Mouse (Mus musculus): Measurements from ENCODE around the gene Alox5ap.

The Alox5ap gene

GRCm38 (mm10) chr5:149259093-149259492 is 5.5 kb upstream of the Alox5ap start:
- no peak for DNase-seq (ENCODE audit: low spot score in 2 of 2)

DNA sequence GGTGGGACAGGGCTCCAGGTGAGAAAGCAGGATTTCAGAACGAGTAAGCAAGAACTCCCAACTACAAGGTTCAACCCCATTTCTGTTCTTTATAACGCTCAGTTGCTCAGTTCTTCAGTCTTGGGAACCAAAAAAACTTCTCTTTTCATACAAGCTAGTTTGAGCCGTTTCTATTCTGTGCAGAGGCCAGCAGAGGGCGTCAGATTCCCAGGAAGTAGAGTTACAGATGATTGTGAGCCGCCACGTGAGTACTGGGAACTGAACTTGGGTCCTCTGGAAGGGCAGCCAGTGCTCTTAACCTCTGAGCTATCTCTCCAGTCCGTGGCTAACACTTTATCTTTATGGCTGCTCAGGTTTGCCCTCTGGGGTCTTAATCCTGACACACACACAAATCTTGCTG is 3.1 kb upstream of the Alox5ap start:
- no peak for DNase-seq (ENCODE audit: low spot score in 2 of 2)

GRCm38 (mm10) chr5:149261866-149262265 is 2.7 kb upstream of the Alox5ap start:
- DNase-seq (ENCODE audit: low spot score in 2 of 2), result no peak

- no peak for DNase-seq (ENCODE audit: low spot score in 2 of 2)
Observed at GRCm38 (mm10) chr5:149264878-149265279, 312 bp downstream of the Alox5ap start.

- no peak for DNase-seq (ENCODE audit: low spot score in 2 of 2)
Observed at GRCm38 (mm10) chr5:149266761-149267221, 2.2 kb downstream of the Alox5ap start.

GRCm38 (mm10) chr5:149267493-149267892 is 2.9 kb downstream of the Alox5ap start:
- no peak for DNase-seq (ENCODE audit: low spot score in 2 of 2)

DNA sequence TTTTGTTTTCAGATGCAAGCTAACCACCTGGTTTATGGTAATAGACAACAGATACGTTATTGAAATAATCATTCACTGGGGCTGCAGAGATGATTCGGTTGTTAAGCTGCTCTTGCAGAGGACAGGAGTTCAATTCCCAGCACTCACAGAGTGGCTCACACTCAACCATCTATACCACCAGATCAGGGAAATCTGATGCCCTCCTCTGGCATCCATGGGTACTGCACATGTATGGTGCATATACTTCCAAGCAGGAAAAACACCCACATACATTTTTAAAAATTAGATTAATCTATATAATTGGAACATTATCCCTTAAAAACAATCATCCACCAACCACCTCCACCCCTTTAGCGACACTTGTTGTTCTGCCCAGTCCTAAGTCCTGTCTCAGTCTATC is 6.7 kb downstream of the Alox5ap start:
- DNase-seq (ENCODE audit: low spot score in 2 of 2), result no peak

DNA sequence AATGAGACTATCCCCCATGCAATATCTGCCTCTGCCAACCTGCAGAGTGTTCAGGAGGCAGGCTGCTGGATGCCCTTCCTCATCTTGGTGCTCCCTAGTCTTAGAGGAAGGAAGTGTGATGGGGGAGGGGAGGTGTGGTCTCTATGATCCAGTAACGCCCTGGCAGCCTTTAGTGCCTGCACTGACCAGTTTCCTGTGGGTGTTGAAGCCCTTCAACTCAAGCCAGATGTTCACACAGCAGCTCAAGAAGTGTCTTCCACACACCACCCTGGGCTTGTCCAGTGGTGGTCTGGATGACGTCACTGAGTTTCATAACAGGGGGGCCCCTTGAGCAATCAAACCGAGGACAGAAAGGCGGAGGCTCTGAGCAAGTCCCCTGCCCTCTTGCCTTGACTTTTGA is 8.0 kb downstream of the Alox5ap start:
- DNase-seq (ENCODE audit: low spot score in 2 of 2), result no peak

DNA sequence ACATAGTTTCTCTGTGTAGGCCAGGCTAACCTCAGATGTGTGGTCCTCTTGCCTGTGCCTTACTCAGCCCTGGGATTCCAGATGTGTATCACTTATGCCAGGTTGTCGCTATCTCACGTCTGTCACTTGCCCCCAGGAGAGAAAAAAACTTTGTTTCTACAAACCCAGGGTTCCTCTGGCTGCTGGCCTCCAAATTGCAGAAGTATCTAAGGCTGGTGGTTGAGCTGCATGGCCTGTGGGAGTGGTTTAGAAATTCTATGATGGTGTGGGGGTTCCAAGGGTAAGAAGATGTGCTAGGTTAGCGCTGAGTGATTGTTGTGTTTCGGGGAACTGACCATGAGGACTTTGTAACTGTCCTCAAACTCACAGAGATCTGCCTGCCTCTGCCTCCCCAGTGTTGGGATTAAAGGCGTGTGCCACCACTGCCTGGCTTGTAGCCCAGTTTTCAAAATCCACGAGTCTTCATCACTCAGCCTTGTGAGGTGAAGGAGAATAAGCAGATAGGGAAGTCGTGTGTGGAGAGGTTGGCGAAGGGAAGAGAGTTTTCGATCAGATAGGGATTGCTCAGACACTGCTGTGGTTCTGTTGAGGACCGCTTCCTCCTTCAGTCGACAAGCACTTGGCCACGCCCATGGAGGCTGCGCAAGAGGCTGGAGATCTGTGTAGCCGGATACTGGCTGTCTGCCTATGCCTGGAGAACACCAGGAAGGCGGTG is 10.0 kb downstream of the Alox5ap start:
- DNase-seq (ENCODE audit: low spot score in 2 of 2), result no peak

DNA sequence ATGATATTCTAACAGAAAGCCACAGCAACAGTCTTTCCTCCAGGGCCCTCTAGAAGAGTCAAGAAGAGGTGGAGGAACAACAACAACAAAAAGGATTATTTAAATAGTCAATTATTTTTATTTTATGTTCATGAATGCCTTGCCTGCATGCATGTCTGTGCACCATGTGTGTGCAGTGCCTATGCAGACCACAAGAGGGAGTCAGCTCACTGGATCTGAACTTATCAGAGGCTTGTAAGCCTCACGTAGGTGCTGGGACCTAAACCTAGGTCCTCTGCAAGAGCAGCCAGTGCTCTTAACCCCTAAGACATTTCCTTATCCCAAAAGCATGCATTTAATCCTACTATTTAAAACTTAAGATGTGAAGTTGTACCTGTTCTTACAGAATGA is 10.5 kb downstream of the Alox5ap start:
- DNase-seq (ENCODE audit: low spot score in 2 of 2), result no peak

GRCm38 (mm10) chr5:149277529-149277928 is 13.0 kb downstream of the Alox5ap start:
- no peak for DNase-seq (ENCODE audit: low spot score in 2 of 2)

GRCm38 (mm10) chr5:149279273-149279844 is 14.8 kb downstream of the Alox5ap start:
- DNase-seq (ENCODE audit: low spot score in 2 of 2), result peak; percentile 49 to 54

- no peak for DNase-seq (ENCODE audit: low spot score in 2 of 2)
Observed at GRCm38 (mm10) chr5:149283009-149283408, 18.4 kb downstream of the Alox5ap start.

GRCm38 (mm10) chr5:149283821-149284220 is 19.3 kb downstream of the Alox5ap start:
- no peak for DNase-seq (ENCODE audit: low spot score in 2 of 2)

DNA sequence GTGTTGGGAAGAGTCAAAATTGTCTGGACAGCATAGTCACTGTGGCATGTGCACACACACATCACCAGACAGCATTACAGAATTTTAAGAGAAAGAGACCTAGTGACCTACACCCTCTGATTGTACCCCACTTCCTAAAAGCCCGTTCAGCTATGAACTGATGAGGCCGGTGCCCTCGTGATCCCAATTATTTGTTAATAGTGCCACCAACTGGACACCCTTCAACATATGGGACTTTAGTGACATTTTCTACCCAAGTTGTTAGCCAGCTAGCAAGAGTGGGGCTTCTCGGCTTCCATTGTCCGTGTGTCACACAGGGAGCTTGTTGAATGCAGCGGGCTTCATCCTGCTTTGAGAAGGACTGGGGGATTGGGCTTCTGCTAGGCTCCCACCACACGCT is 21.5 kb downstream of the Alox5ap start:
- DNase-seq (ENCODE audit: low spot score in 2 of 2), result no peak

- DNase-seq (ENCODE audit: low spot score in 2 of 2), result peak; percentile 33 to 39
Observed at GRCm38 (mm10) chr5:149287148-149288038, 22.8 kb downstream of the Alox5ap start.

- no peak for DNase-seq (ENCODE audit: low spot score in 2 of 2)
Observed at GRCm38 (mm10) chr5:149291266-149291665, 26.7 kb downstream of the Alox5ap start.

- DNase-seq (ENCODE audit: low spot score in 2 of 2), result peak in 1 of 2 experiments; percentile 69
Observed at GRCm38 (mm10) chr5:149293071-149293470, 28.5 kb downstream of the Alox5ap start.

- DNase-seq (ENCODE audit: low spot score in 2 of 2), result no peak
Observed at GRCm38 (mm10) chr5:149296808-149297207, 32.2 kb downstream of the Alox5ap start.

DNA sequence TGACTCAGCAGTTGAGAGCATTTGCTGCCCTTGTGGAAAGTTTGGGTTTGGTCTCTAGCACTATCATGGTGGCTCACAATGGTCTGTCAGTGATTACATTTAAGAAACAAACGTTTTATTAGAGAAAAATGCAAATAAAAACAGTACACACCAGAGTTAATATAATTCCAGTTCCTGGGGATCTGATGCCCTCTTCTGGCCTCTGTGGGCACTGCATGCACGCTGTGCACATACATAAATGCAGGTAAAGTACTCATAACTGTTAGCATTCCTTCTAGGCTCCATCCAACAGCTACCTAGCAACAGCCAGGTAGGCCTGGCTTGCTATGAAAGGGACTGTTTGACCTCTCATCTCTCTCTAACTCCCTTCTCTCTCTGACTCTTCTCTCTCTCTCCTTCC is 32.9 kb downstream of the Alox5ap start:
- no peak for DNase-seq (ENCODE audit: low spot score in 2 of 2)

DNA sequence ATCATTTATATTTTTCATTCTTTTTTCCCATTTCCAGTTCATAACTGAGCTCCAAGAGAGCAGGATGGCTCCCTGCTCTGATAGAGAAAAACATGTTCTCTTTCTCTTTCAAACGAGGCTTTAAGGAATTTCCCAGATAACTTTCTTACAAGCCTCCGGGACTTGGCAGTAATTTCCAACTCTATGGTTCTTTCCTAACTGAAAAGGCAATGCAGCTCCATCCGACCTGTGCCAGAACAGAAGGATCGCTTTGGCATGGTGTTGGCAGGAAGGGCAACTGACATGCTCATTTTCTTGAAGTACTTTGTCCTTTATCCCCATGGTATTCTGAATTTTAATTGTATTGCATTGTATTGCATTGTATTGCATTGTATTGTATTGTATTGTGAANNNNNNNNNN is 33.7 kb downstream of the Alox5ap start:
- DNase-seq (ENCODE audit: low spot score in 2 of 2), result no peak

DNA sequence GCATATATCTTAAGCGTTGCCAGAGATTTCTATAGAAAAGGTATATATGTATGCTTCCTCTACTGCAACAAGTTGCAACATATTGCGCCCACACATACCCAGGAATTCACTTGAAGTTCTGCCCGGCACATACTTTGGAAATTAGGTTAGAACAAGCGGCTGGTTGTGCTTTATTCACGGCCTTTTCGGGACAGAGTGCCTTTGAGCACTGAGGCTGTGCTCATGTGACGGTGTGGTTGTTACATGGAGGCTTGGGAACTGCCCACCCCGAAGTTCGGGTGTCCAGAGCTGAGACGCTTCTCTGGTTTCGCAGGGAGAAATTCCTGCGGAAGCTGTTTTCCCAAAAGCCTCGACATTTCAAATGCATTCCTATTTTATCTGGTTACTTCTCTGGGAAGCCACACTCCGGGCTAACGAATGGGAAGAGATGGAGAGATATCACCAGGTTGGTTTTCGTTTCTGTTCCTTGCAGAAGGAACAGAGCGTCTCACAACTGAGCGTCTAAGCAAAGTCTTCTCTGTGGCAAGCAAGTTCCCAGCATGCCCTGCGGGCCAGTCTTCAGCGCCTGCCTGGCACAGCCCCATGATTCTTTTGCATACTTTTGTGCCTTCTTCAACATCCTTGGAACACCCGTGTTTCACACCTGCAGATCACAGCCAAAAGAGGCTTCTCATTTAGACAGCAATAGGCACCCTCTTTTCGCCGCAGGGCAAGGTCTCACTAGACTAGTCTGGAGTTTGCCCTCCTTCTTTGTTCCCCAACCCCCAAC is 48.5 kb downstream of the Alox5ap start:
- DNase-seq (ENCODE audit: low spot score in 2 of 2), result peak; percentile 62 to 66

Measured in frontal cortex, postnatal 36 days (tissue).